Mouse (Mus musculus) granulocyte monocyte progenitor cell, adult 5-6 weeks (primary cell): Measurements from ENCODE around the gene Asl. TPM values are rescaled to one million over a fixed set of nuclear protein-coding genes. Genes with fewer than 3 reads are reported as not detected.

Source experiments
- ATAC-seq: replicated peaks from 2 replicates; pipeline ENCODE4 v1.8.0; 2016; ENCODE audit warnings: mild to moderate bottlenecking, moderate TSS enrichment, inconsistent platforms; ENCODE audit not compliant: poor library complexity, severe bottlenecking
- total RNA-seq, 2 experiments: library from RNA; stranded (forward) in 1 of 2; stranded (reverse) in 1 of 2; fragments of 200-712, 200-1000 nt in 1 of 2; fragments of >200 nt in 1 of 2; fragmentation: Nextera tagmentation in 1 of 2; gene quantifications; 2 replicates each; pipeline ENCODE4 v1.2.3; 2014 to 2017

The Asl gene
- total RNA-seq, 2 experiments from 2014 or later: 17.5 to 40.6 TPM

DNA sequence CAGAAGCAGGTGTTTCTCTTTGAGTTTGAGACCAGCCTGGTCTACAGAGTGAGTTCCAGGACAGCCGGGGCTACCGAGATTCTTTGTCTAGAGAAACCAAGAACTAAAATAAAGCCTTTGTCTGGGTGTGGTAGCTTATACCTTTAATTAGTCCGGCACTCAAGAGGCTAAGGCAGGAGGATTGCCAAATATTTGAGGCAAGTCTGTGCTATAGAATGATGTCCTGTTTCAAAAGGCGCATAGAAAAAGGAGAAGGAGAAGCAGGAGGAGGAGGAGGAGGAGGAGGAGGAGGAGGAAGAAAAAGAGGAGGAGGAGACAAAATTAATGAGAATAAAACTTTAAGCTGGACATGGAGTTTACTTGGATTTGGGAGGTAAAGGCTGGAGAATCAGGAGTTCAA, 65.8 kb downstream of the Asl start:
- peak; percentile 61; the same call in 1 of the 2 replicates for ATAC-seq

Other genes with a start within 250 kb of the Asl start
- gene Psph, start 241.8 kb downstream of the Asl start, total RNA-seq (2014; fragmentation: Nextera tagmentation): 23.5 and 34.6 TPM in 2 replicates
- 20.5 and 21.4 TPM in 2 replicates for gene Psph, start 241.8 kb downstream of the Asl start, total RNA-seq (2017)
- gene Sumf2, start 182.3 kb downstream of the Asl start, total RNA-seq (2014; fragmentation: Nextera tagmentation): 17.1 and 31.7 TPM in 2 replicates
- gene Sumf2, start 182.3 kb downstream of the Asl start, total RNA-seq (2017): 22.6 and 24.5 TPM in 2 replicates
- gene Chchd2, start 141.8 kb downstream of the Asl start, total RNA-seq (2014; fragmentation: Nextera tagmentation): 360 and 388 TPM in 2 replicates
- gene Chchd2, start 141.8 kb downstream of the Asl start, total RNA-seq (2017): 241 and 245 TPM in 2 replicates
- gene Zbed5, start 133.5 kb downstream of the Asl start, total RNA-seq (2014; fragmentation: Nextera tagmentation): 1.2 and 3.1 TPM in 2 replicates
- gene Zbed5, start 133.5 kb downstream of the Asl start, total RNA-seq (2017): 1.9 and 4.2 TPM in 2 replicates
- gene Phkg1, start 130.7 kb downstream of the Asl start, total RNA-seq (2014; fragmentation: Nextera tagmentation): 0.36 TPM in 1 of 2 replicates, not detected in the other
- gene Phkg1, start 130.7 kb downstream of the Asl start, total RNA-seq (2017): 0.98 and 1.5 TPM in 2 replicates
- 0.21 and 1.5 TPM in 2 replicates for gene Nupr1l, start 120.7 kb downstream of the Asl start, total RNA-seq (2014; fragmentation: Nextera tagmentation)
- 0.34 and 0.72 TPM in 2 replicates for gene Nupr1l, start 120.7 kb downstream of the Asl start, total RNA-seq (2017)
- gene Vkorc1l1, start 87.3 kb downstream of the Asl start, total RNA-seq (2014; fragmentation: Nextera tagmentation): 36.6 and 44.6 TPM in 2 replicates
- 26.7 and 39.9 TPM in 2 replicates for gene Vkorc1l1, start 87.3 kb downstream of the Asl start, total RNA-seq (2017)
- gene Gusb, start 26.2 kb downstream of the Asl start, total RNA-seq (2014; fragmentation: Nextera tagmentation): 119 and 163 TPM in 2 replicates
- gene Gusb, start 26.2 kb downstream of the Asl start, total RNA-seq (2017): 91.6 and 103 TPM in 2 replicates
- 31.2 and 52.0 TPM in 2 replicates for gene Crcp, start within 50 bp of the Asl start, total RNA-seq (2014; fragmentation: Nextera tagmentation)
- gene Crcp, start within 50 bp of the Asl start, total RNA-seq (2017): 40.7 and 67.6 TPM in 2 replicates
- 16.0 and 17.3 TPM in 2 replicates for gene Tpst1, start 44.1 kb upstream of the Asl start, total RNA-seq (2014; fragmentation: Nextera tagmentation)
- gene Tpst1, start 44.1 kb upstream of the Asl start, total RNA-seq (2017): 3.4 and 7.5 TPM in 2 replicates
- gene Kctd7, start 115.6 kb upstream of the Asl start, total RNA-seq (2014; fragmentation: Nextera tagmentation): 3.2 and 4.4 TPM in 2 replicates
- gene Kctd7, start 115.6 kb upstream of the Asl start, total RNA-seq (2017): 3.6 and 4.1 TPM in 2 replicates
- gene Rabgef1, start 142.6 kb upstream of the Asl start, total RNA-seq (2014; fragmentation: Nextera tagmentation): 12.8 and 18.8 TPM in 2 replicates
- 11.3 and 24.0 TPM in 2 replicates for gene Rabgef1, start 142.6 kb upstream of the Asl start, total RNA-seq (2017)
- gene Tmem248, start 187.8 kb upstream of the Asl start, total RNA-seq (2014; fragmentation: Nextera tagmentation): 64.5 and 70.1 TPM in 2 replicates
- gene Tmem248, start 187.8 kb upstream of the Asl start, total RNA-seq (2017): 71.8 and 85.0 TPM in 2 replicates
- 47.8 and 52.4 TPM in 2 replicates for gene Sbds, start 226.3 kb upstream of the Asl start, total RNA-seq (2014; fragmentation: Nextera tagmentation)
- gene Sbds, start 226.3 kb upstream of the Asl start, total RNA-seq (2017): 61.0 and 101 TPM in 2 replicates
- gene Tyw1, start 226.4 kb upstream of the Asl start, total RNA-seq (2014; fragmentation: Nextera tagmentation): 12.0 and 16.7 TPM in 2 replicates
- gene Tyw1, start 226.4 kb upstream of the Asl start, total RNA-seq (2017): 31.9 and 37.4 TPM in 2 replicates